Mouse (Mus musculus): Measurements from ENCODE around the gene Zfp51. TPM values are rescaled to one million over a fixed set of nuclear protein-coding genes. Genes with fewer than 3 reads are reported as not detected.

Zfp51 gene
- 0.31 and 1.5 TPM in 2 replicates for polyA plus RNA-seq (2012; ENCODE audit: low replicate concordance)

DNA sequence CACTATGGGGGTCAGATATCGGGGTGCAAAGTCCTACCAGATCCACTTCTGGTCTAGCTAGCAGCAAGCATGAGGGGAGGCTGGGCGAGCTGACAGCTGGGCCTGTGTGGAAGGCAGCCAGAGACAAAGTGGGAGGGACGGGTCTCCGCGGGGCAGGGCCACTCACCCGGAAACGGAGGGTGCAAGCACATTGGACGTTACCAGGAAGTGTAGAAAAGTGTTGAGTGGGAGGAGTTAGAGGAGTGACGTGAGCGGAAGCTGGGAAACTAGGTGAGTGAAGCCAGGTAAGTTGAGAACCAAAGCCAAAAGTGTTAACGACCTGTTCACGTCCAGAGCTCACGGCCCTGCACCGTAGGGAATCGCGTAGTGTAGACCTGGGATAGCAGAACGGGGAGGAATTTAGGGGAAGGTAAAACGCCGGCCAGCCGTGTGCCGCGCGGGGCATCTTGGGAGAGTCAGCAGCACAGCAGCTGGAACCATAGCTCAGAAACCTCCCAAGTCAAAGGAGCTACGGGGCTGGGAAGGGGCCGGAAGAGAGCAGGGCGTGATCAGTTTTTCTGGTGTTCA lies at the start of gene Zfp51:
Gene Zfp51, plus strand, starts transcription at position 237 of the 567 bp plus-strand sequence.

DNA sequence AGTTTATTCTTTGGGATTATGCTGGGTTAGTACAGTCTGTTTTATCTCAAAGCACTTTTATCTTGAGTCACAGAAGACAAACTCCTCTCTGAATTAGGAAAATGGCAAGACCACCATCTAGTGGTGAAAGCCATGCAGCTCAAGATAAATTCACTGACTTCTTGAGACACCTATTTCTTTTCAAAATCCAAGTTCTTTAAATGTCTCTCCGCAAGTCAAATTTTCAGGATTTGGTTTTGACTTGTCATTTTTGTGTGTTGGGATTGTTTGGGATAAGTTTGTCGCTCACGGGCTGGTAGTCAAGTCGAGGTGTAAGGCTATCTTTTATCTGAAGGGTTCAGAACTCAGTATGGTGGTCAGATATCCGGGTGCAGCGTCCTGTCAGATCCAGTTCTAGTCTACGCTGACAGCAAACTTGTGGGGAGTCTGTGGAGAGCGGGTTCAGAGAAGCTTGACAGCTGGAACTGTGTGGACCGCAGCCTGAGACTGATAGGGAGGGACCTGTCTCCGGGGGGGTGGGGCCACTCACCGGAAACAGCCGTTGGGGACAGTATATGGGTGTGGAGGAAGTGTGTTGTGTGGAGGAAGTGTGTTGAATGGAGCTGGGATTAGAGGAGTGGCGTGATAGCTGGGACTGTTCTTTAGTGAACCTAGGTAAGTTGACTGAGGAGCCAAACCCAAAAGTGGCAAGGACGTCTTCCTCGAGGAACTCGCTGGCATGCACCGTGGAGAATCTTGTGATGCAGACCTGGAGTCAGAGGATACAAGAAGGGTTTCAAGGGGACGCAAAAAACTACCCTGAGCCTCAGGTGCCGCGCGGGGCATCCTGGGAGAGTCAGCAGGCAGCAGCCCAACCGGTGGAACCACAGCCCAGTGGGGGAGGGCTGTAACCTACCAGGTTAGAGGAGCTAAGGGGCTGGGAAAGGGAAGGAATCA lies 27.2 kb upstream of the Zfp51 start, which contains the start of gene Zfp54:
Gene Zfp54, plus strand, starts transcription at position 564 of the 936 bp plus-strand sequence.

DNA sequence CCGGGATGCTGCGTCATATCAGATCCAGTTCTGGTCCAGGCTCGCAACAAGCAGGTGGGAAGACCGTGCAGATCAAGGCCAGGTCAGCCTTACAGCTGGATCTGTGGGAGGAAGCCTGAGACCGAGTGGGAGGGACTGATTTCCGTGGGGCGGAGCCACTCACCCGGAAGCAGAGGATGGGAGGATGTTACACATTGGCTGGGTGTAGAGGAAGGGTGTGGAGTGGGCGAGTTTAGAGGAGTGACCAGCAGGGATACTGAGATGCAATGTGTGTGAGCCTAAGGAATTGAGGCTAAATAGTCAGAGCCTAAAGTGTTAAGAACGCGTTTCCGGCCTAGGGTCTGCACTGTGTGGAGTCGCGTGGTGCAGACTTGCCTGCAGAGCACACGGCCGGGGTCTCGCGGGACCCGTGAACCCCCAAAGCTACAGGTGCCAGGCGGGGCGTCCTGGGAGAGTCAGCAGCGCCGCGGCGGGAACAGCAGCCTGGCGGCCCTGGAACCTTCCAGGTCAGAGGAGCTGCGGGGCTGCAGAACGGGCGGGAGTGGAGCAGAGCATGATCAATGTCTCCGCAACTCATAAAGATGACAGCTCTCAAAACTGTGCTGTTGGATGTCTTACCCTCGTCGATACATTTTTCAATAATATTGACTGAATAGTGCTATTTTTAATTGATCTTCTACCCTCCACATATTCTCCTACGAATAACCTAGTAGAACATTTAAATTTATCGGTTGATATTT lies 38.8 kb downstream of the Zfp51 start, which contains the start of gene Zfp53:
Gene Zfp53, plus strand, starts transcription at position 239 of the 740 bp plus-strand sequence.

Other genes starting within 250 kb of the Zfp51 start
- not detected in 2 replicates for gene Vmn1r234, start 224.3 kb upstream of the Zfp51 start, polyA plus RNA-seq (2012; ENCODE audit: low replicate concordance)
- gene Vmn1r235, start 194.0 kb upstream of the Zfp51 start, polyA plus RNA-seq (2012; ENCODE audit: low replicate concordance), result not detected in 2 replicates
- gene Vmn1r236, start 167.4 kb upstream of the Zfp51 start, polyA plus RNA-seq (2012; ENCODE audit: low replicate concordance), result not detected in 2 replicates
- not detected in 2 replicates for gene Vmn1r237, start 138.5 kb upstream of the Zfp51 start, polyA plus RNA-seq (2012; ENCODE audit: low replicate concordance)
- gene Zfp677, start 66.6 kb upstream of the Zfp51 start, polyA plus RNA-seq (2012; ENCODE audit: low replicate concordance), result 0.73 and 2.6 TPM in 2 replicates
- 0.52 TPM in 1 of 2 replicates, not detected in the other for gene Zfp54, start 27.1 kb upstream of the Zfp51 start, polyA plus RNA-seq (2012; ENCODE audit: low replicate concordance)
- gene Zfp53, start 38.6 kb downstream of the Zfp51 start, polyA plus RNA-seq (2012; ENCODE audit: low replicate concordance), result 3.5 and 3.7 TPM in 2 replicates
- gene Zfp52, start 85.2 kb downstream of the Zfp51 start, polyA plus RNA-seq (2012; ENCODE audit: low replicate concordance), result 1.4 and 1.5 TPM in 2 replicates
- 0.18 and 0.57 TPM in 2 replicates for gene Zfp948, start 116.6 kb downstream of the Zfp51 start, polyA plus RNA-seq (2012; ENCODE audit: low replicate concordance)
- gene Zfp983, start 200.2 kb downstream of the Zfp51 start, polyA plus RNA-seq (2012; ENCODE audit: low replicate concordance), result 0.40 and 0.90 TPM in 2 replicates
- gene Gm10226, start 241.5 kb downstream of the Zfp51 start, polyA plus RNA-seq (2012; ENCODE audit: low replicate concordance), result not detected in 2 replicates

Data from hematopoietic multipotent progenitor cell, adult 10-12 weeks (in vitro differentiated cells).